Mouse (Mus musculus) neural tube, embryonic 10.5 days (tissue): Measurements from ENCODE around the gene Faim.

Source experiments
- DNase-seq: peaks from one replicate; pipeline ENCODE4 v3.0.0-alpha.2; 2017; ENCODE audit warnings: low spot score; ENCODE audit errors: extremely low spot score

The Faim gene

GRCm38 (mm10) chr9:99048724-99049250 lies 62.6 kb downstream of the Faim start:
- no peak for DNase-seq

GRCm38 (mm10) chr9:99049760-99050159 lies 63.6 kb downstream of the Faim start:
- no peak for DNase-seq
